In the genomic region with DNA sequence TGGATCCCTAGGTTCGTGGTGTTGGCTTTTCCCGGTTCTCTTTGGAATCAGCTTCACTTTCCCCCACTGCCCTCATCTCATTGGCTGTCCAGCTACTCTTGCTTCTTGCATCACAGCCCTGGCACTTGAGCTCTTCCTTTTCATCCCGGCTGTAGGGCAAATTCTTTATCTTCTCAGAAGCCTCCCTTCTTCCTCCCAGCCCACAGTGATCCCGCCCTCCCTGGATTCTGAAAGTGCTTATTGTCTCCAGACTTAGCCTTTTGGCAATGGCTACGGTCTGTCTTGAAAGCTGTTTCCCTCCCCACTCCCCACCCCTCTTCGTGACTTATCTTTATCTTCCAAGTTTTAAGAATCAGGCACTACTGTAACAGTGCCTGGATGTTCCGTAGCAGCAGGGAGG, we compare ENCODE assay signal across 13 mouse cellular contexts.
A peak's percentile ranks its signal among the peaks of the same experiment; 100 is the strongest.
DNase-seq lines count a peak whose midpoint lies in the region; ATAC-seq and TF ChIP-seq lines count a peak whose summit lies in the region.
"Had no signal": no experiment of that assay in that cellular context is flagged by ENCODE, and none has a peak within 500 bp of the region (broad histone marks: within the 10 kb centered on the region; RNA-seq: fewer than 3 reads in every experiment).

No protein-coding gene starts in this region.

- H3K4me1 ChIP-seq in lung, postnatal 0 days (ENCODE audit: insufficient read depth, low read depth, low read length): peaks cover 6% of the 10 kb centered on the region
- H3K4me1 ChIP-seq in midbrain, embryonic 10.5 days: peaks cover 17% of the 10 kb centered on the region
- peaks cover 50% of the 10 kb centered on the region for H3K4me1 ChIP-seq in liver, postnatal 0 days (ENCODE audit: insufficient read depth)
- H3K4me1 ChIP-seq: neural tube, embryonic 12.5 days had no signal

- H3K9me3 ChIP-seq in lung, postnatal 0 days (ENCODE audit: low read length): no peaks in the 10 kb centered on the region
- no peaks in the 10 kb centered on the region for H3K9me3 ChIP-seq in midbrain, embryonic 10.5 days (replicated peaks)
- no peaks in the 10 kb centered on the region for H3K9me3 ChIP-seq in liver, postnatal 0 days (ENCODE audit: low read length)
- H3K9me3 ChIP-seq: limb, embryonic 13.5 days; neural tube, embryonic 12.5 days had no signal

- H3K4me2 ChIP-seq in lung, postnatal 0 days (replicated peaks; ENCODE audit: low read depth, low read length): no peak overlapping the region
- H3K4me2 ChIP-seq in liver, postnatal 0 days (ENCODE audit: low read depth, low read length): no peak overlapping the region
- H3K4me2 ChIP-seq: limb, embryonic 13.5 days; neural tube, embryonic 12.5 days had no signal

- H3K36me3 ChIP-seq in lung, postnatal 0 days (ENCODE audit: insufficient read depth, low read length): no peaks in the 10 kb centered on the region
- no peaks in the 10 kb centered on the region for H3K36me3 ChIP-seq in midbrain, embryonic 10.5 days
- no peaks in the 10 kb centered on the region for H3K36me3 ChIP-seq in liver, postnatal 0 days (replicated peaks; ENCODE audit: insufficient read depth, low read length)
- H3K36me3 ChIP-seq: limb, embryonic 13.5 days; neural tube, embryonic 12.5 days had no signal

- no peak overlapping the region for H3K27ac ChIP-seq in lung, postnatal 0 days (ENCODE audit: low read length)
- H3K27ac ChIP-seq in midbrain, embryonic 10.5 days (replicated peaks): no peak overlapping the region; the same call in 1 of the 2 replicates
- H3K27ac ChIP-seq in liver, postnatal 0 days (ENCODE audit: low read depth): no peak overlapping the region
- H3K27ac ChIP-seq: limb, embryonic 13.5 days; neural tube, embryonic 12.5 days had no signal

- no peaks in the 10 kb centered on the region for H3K27me3 ChIP-seq in lung, postnatal 0 days (replicated peaks; ENCODE audit: insufficient read depth, low read length)
- no peaks in the 10 kb centered on the region for H3K27me3 ChIP-seq in midbrain, embryonic 10.5 days (ENCODE audit: low read depth, poor library complexity, severe bottlenecking)
- H3K27me3 ChIP-seq in liver, postnatal 0 days (ENCODE audit: insufficient read depth, low read length): no peaks in the 10 kb centered on the region
- H3K27me3 ChIP-seq: limb, embryonic 13.5 days; neural tube, embryonic 12.5 days; Patski had no signal

- peak; percentile 38 for ATAC-seq in lung, postnatal 0 days
- no peak for ATAC-seq in liver, postnatal 0 days
- ATAC-seq: Patski had no signal

- no peak overlapping the region for H3K4me3 ChIP-seq in lung, postnatal 0 days (ENCODE audit: low read depth, low read length)
- H3K4me3 ChIP-seq in midbrain, embryonic 10.5 days: no peak overlapping the region
- H3K4me3 ChIP-seq in liver, postnatal 0 days (ENCODE audit: low read depth, low read length): no peak overlapping the region
- H3K4me3 ChIP-seq: limb, embryonic 13.5 days; neural tube, embryonic 12.5 days had no signal

- TF ChIP-seq CTCF in lung, postnatal 0 days (IDR thresholded peaks at IDR 0.05): no peak
- TF ChIP-seq CTCF in liver, postnatal 0 days (IDR thresholded peaks at IDR 0.05; ENCODE audit: low read depth): no peak

- no peak overlapping the region for H3K9ac ChIP-seq in lung, postnatal 0 days (replicated peaks; ENCODE audit: low read depth)
- H3K9ac ChIP-seq in liver, postnatal 0 days (replicated peaks): no peak overlapping the region
- H3K9ac ChIP-seq: limb, embryonic 13.5 days; neural tube, embryonic 12.5 days had no signal

- TF ChIP-seq EP300 in lung, postnatal 0 days (IDR thresholded peaks at IDR 0.05): no peak
- TF ChIP-seq EP300 in liver, postnatal 0 days (IDR thresholded peaks at IDR 0.05; ENCODE audit: low read depth): no peak

- WGBS in lung, postnatal 0 days: 39% methylated on average over 7 of the region's 7 CpGs
- WGBS in midbrain, embryonic 10.5 days: 58% methylated on average over 7 of the region's 7 CpGs
- WGBS in liver, postnatal 0 days (ENCODE audit: insufficient replicate concordance): 63% methylated on average over 7 of the region's 7 CpGs

- peak; percentile 53 to 65 for DNase-seq in heart, adult 18-20 months
- DNase-seq in heart, adult 8-10 months (ENCODE audit: low spot score): no peak
- DNase-seq in ovary, adult 18-20 months (ENCODE audit: low spot score): peak; percentile 59
- no peak for DNase-seq in ovary, postnatal 10 days (ENCODE audit: low spot score)
- peak; percentile 48 for DNase-seq in lung, postnatal 0 days (ENCODE audit: low spot score)
- no peak for DNase-seq in midbrain, embryonic 10.5 days (ENCODE audit: low spot score)
- no peak for DNase-seq in left cerebral cortex, adult 9 months (ENCODE audit: low spot score in 2 of 2)
- no peak for DNase-seq in liver, postnatal 0 days
- DNase-seq: cerebellum, postnatal 10 days; right cerebral cortex, postnatal 4 days had no signal

Comparison
In these comparisons a context has a peak if more than half of its experiments do, and no peak if none do; other contexts are left out.
1. DNase-seq: peak in heart, adult 18-20 months (2 of 2), ovary, adult 18-20 months (single experiment) and lung, postnatal 0 days (single experiment); none in heart, adult 8-10 months (single experiment), ovary, postnatal 10 days (single experiment), midbrain, embryonic 10.5 days (single experiment), left cerebral cortex, adult 9 months (0 of 2) and liver, postnatal 0 days (single experiment).